Mouse (Mus musculus) left cerebral cortex, adult 11 months (tissue): ENCODE data around the gene Ndufv3.

Experiments used
- DNase-seq: peaks from one replicate; pipeline ENCODE4 v3.0.0; 2022; ENCODE audit warnings: low spot score

Gene Ndufv3

GRCm38 (mm10) chr17:31557124-31557880 lies 37.4 kb downstream of the Ndufv3 start:
- no peak for DNase-seq

- no peak for DNase-seq
Observed at GRCm38 (mm10) chr17:31557947-31558542, 38.1 kb downstream of the Ndufv3 start.

GRCm38 (mm10) chr17:31559021-31559789 lies 39.3 kb downstream of the Ndufv3 start:
- no peak for DNase-seq

- DNase-seq = no peak
Observed at GRCm38 (mm10) chr17:31563632-31564014, 43.7 kb downstream of the Ndufv3 start.

- DNase-seq = peak; percentile 99
Observed at GRCm38 (mm10) chr17:31564015-31564857, 44.3 kb downstream of the Ndufv3 start, which contains the start of gene Pknox1. Pknox1 (plus strand) TSS chr17:31564734.

GRCm38 (mm10) chr17:31564858-31565140 lies 44.9 kb downstream of the Ndufv3 start:
- DNase-seq = no peak

GRCm38 (mm10) chr17:31565141-31566056 lies 45.5 kb downstream of the Ndufv3 start:
- no peak for DNase-seq

GRCm38 (mm10) chr17:31566276-31566675 lies 46.4 kb downstream of the Ndufv3 start:
- DNase-seq = no peak

- DNase-seq = no peak
Observed at GRCm38 (mm10) chr17:31569756-31570155, 49.8 kb downstream of the Ndufv3 start.

GRCm38 (mm10) chr17:31570321-31570925 lies 50.5 kb downstream of the Ndufv3 start:
- no peak for DNase-seq

GRCm38 (mm10) chr17:31571689-31572088 lies 51.8 kb downstream of the Ndufv3 start:
- no peak for DNase-seq

- DNase-seq = no peak
Observed at GRCm38 (mm10) chr17:31574662-31575061, 54.7 kb downstream of the Ndufv3 start.

GRCm38 (mm10) chr17:31576394-31577175 lies 56.7 kb downstream of the Ndufv3 start:
- no peak for DNase-seq

- DNase-seq = no peak
Observed at GRCm38 (mm10) chr17:31580344-31580743, 60.4 kb downstream of the Ndufv3 start.
